Mouse (Mus musculus): Measurements from ENCODE around the gene Hist1h4f. TPM values are rescaled to one million over a fixed set of nuclear protein-coding genes. Genes with fewer than 3 reads are reported as not detected.

Gene Hist1h4f
- total and polyA plus RNA-seq, 3 experiments: 14.4 to 3,786 TPM; not detected in 1

- no peak overlapping the region for H3K27ac ChIP-seq (ENCODE audit: control insufficient read depth, low read depth, low read length)
- H3K79me2 ChIP-seq (ENCODE audit: control insufficient read depth, insufficient read depth, low read length, poor library complexity): no peaks in the 10 kb centered on the region
- DNase-seq (ENCODE audit: low read depth, low spot score): peak; percentile 61
- H3K4me1 ChIP-seq (ENCODE audit: control insufficient read depth in 1 of 2, insufficient read depth in 2 of 2, low read length in 2 of 2): peaks cover 0 to 13% of the 10 kb centered on the region in 2 experiments; a peak in 1 of 4 replicates
- H3K9ac ChIP-seq (ENCODE audit: control insufficient read depth, low read depth, low read length, poor library complexity, severe bottlenecking): peak overlapping the region; percentile 53
- H3K36me3 ChIP-seq (ENCODE audit: control insufficient read depth in 1 of 2, insufficient read depth in 2 of 2, low read length in 2 of 2): peaks cover 0 to 18% of the 10 kb centered on the region in 2 experiments; a peak in 2 of 4 replicates
- no peak for TF ChIP-seq POLR2AphosphoS2 (IDR thresholded peaks at IDR 0.05; ENCODE audit: low read length)
- TF ChIP-seq ETS1 (IDR thresholded peaks at IDR 0.05; ENCODE audit: low read depth, low read length): no peak
- TF ChIP-seq ZMIZ1 (IDR thresholded peaks at IDR 0.05; ENCODE audit: low read depth, low read length): no peak
- TF ChIP-seq TBP (IDR thresholded peaks at IDR 0.05; ENCODE audit: low read depth, low read length): peak; percentile 2; the same call in 1 of the 2 replicates
- H3K27me3 ChIP-seq (ENCODE audit: control insufficient read depth in 1 of 2, insufficient read depth in 2 of 2, low read length in 2 of 2): no peaks in the 10 kb centered on the region
- peak overlapping the region; percentile 62 to 66 for H3K4me3 ChIP-seq (ENCODE audit: control insufficient read depth in 1 of 2, insufficient read depth in 1 of 2, low read depth in 2 of 2, low read length in 2 of 2)
- no peaks in the 10 kb centered on the region for H3K9me3 ChIP-seq (replicated peaks; ENCODE audit: insufficient read depth, low read length)
Measured at GRCm38 (mm10) chr13:23501511-23501910, 49.9 kb downstream of the Hist1h4f start.

Other genes starting within 250 kb of the Hist1h4f start
Only the 30 nearest of the 34 such genes appear.
- 7.0 and 8.4 TPM in 2 replicates for gene Zfp322a, start 182.4 kb downstream of the Hist1h4f start, total RNA-seq (2012; rRNA removed)
- gene Zfp322a, start 182.4 kb downstream of the Hist1h4f start, polyA plus RNA-seq (2012; ENCODE audit: insufficient read depth in 1 of 2, insufficient read length in 2 of 2, low read depth in 1 of 2, low replicate concordance in 2 of 2, missing spikeins in 1 of 2): 1 to 10 TPM in 1 of 2 experiments, not detected in 1; 5.7 TPM
- 12.5 and 16.2 TPM in 2 replicates for gene Abt1, start 127.8 kb downstream of the Hist1h4f start, total RNA-seq (2012; rRNA removed)
- gene Abt1, start 127.8 kb downstream of the Hist1h4f start, polyA plus RNA-seq (2012; ENCODE audit: insufficient read depth in 1 of 2, insufficient read length in 2 of 2, low read depth in 1 of 2, low replicate concordance in 2 of 2, missing spikeins in 1 of 2): 10 to 100 TPM in 1 of 2 experiments, not detected in 1; 14.2 TPM
- 0.07 TPM in 1 of 2 replicates, not detected in the other for gene Btn1a1, start 85.7 kb downstream of the Hist1h4f start, total RNA-seq (2012; rRNA removed)
- under 1 TPM in 1 of 2 experiments, not detected in 1; 0.25 TPM for gene Btn1a1, start 85.7 kb downstream of the Hist1h4f start, polyA plus RNA-seq (2012; ENCODE audit: insufficient read depth in 1 of 2, insufficient read length in 2 of 2, low read depth in 1 of 2, low replicate concordance in 2 of 2, missing spikeins in 1 of 2)
- gene Btn2a2, start 62.8 kb downstream of the Hist1h4f start, total RNA-seq (2012; rRNA removed): not detected in 2 replicates
- gene Btn2a2, start 62.8 kb downstream of the Hist1h4f start, polyA plus RNA-seq (2012; ENCODE audit: insufficient read depth in 1 of 2, insufficient read length in 2 of 2, low read depth in 1 of 2, low replicate concordance in 2 of 2, missing spikeins in 1 of 2): not detected
- 5,750 and 5,753 TPM in 2 replicates for gene Hist1h4h, start 20.6 kb downstream of the Hist1h4f start, total RNA-seq (2012; rRNA removed)
- 1 to 10 TPM in 1 of 2 experiments, not detected in 1; 9.9 TPM for gene Hist1h4h, start 20.6 kb downstream of the Hist1h4f start, polyA plus RNA-seq (2012; ENCODE audit: insufficient read depth in 1 of 2, insufficient read length in 2 of 2, low read depth in 1 of 2, low replicate concordance in 2 of 2, missing spikeins in 1 of 2)
- gene Hist1h2af, start 17.7 kb downstream of the Hist1h4f start, total RNA-seq (2012; rRNA removed): 939 and 1,000 TPM in 2 replicates
- 10 to 100 TPM in 1 of 2 experiments, not detected in 1; 64.3 TPM for gene Hist1h2af, start 17.7 kb downstream of the Hist1h4f start, polyA plus RNA-seq (2012; ENCODE audit: insufficient read depth in 1 of 2, insufficient read length in 2 of 2, low read depth in 1 of 2, low replicate concordance in 2 of 2, missing spikeins in 1 of 2)
- 441 and 728 TPM in 2 replicates for gene Hist1h3g, start 16.2 kb downstream of the Hist1h4f start, total RNA-seq (2012; rRNA removed)
- gene Hist1h3g, start 16.2 kb downstream of the Hist1h4f start, polyA plus RNA-seq (2012; ENCODE audit: insufficient read depth in 1 of 2, insufficient read length in 2 of 2, low read depth in 1 of 2, low replicate concordance in 2 of 2, missing spikeins in 1 of 2): 1 to 10 TPM in 1 of 2 experiments, not detected in 1; 5.2 TPM
- gene Hist1h2bh, start 8.3 kb downstream of the Hist1h4f start, total RNA-seq (2012; rRNA removed): 275 and 350 TPM in 2 replicates
- under 1 TPM in 1 of 2 experiments, not detected in 1; 0.70 TPM for gene Hist1h2bh, start 8.3 kb downstream of the Hist1h4f start, polyA plus RNA-seq (2012; ENCODE audit: insufficient read depth in 1 of 2, insufficient read length in 2 of 2, low read depth in 1 of 2, low replicate concordance in 2 of 2, missing spikeins in 1 of 2)
- 541 and 709 TPM in 2 replicates for gene Hist1h3f, start 7.6 kb downstream of the Hist1h4f start, total RNA-seq (2012; rRNA removed)
- 1 to 10 TPM in 1 of 2 experiments, not detected in 1; 1.2 TPM for gene Hist1h3f, start 7.6 kb downstream of the Hist1h4f start, polyA plus RNA-seq (2012; ENCODE audit: insufficient read depth in 1 of 2, insufficient read length in 2 of 2, low read depth in 1 of 2, low replicate concordance in 2 of 2, missing spikeins in 1 of 2)
- 115 and 134 TPM in 2 replicates for gene Hist1h1d, start 1.6 kb upstream of the Hist1h4f start, total RNA-seq (2012; rRNA removed)
- under 1 TPM in 1 of 2 experiments, not detected in 1; 0.24 TPM for gene Hist1h1d, start 1.6 kb upstream of the Hist1h4f start, polyA plus RNA-seq (2012; ENCODE audit: insufficient read depth in 1 of 2, insufficient read length in 2 of 2, low read depth in 1 of 2, low replicate concordance in 2 of 2, missing spikeins in 1 of 2)
- gene Hist1h3e, start 10.7 kb upstream of the Hist1h4f start, total RNA-seq (2012; rRNA removed): 1,049 and 1,400 TPM in 2 replicates
- gene Hist1h3e, start 10.7 kb upstream of the Hist1h4f start, polyA plus RNA-seq (2012; ENCODE audit: insufficient read depth in 1 of 2, insufficient read length in 2 of 2, low read depth in 1 of 2, low replicate concordance in 2 of 2, missing spikeins in 1 of 2): 1 to 10 TPM in 1 of 2 experiments, not detected in 1; 4.5 TPM
- 560 and 662 TPM in 2 replicates for gene Hist1h2ae, start 19.6 kb upstream of the Hist1h4f start, total RNA-seq (2012; rRNA removed)
- 1 to 10 TPM in 1 of 2 experiments, not detected in 1; 3.3 TPM for gene Hist1h2ae, start 19.6 kb upstream of the Hist1h4f start, polyA plus RNA-seq (2012; ENCODE audit: insufficient read depth in 1 of 2, insufficient read length in 2 of 2, low read depth in 1 of 2, low replicate concordance in 2 of 2, missing spikeins in 1 of 2)
- 2,580 and 3,348 TPM in 2 replicates for gene Hist1h2bg, start 19.7 kb upstream of the Hist1h4f start, total RNA-seq (2012; rRNA removed)
- 10 to 100 TPM in 1 of 2 experiments, not detected in 1; 14.7 TPM for gene Hist1h2bg, start 19.7 kb upstream of the Hist1h4f start, polyA plus RNA-seq (2012; ENCODE audit: insufficient read depth in 1 of 2, insufficient read length in 2 of 2, low read depth in 1 of 2, low replicate concordance in 2 of 2, missing spikeins in 1 of 2)
- gene Hist1h2bf, start 22.5 kb upstream of the Hist1h4f start, total RNA-seq (2012; rRNA removed): 1,093 and 1,255 TPM in 2 replicates
- 1 to 10 TPM in 1 of 2 experiments, not detected in 1; 2.2 TPM for gene Hist1h2bf, start 22.5 kb upstream of the Hist1h4f start, polyA plus RNA-seq (2012; ENCODE audit: insufficient read depth in 1 of 2, insufficient read length in 2 of 2, low read depth in 1 of 2, low replicate concordance in 2 of 2, missing spikeins in 1 of 2)
- 924 and 1,082 TPM in 2 replicates for gene Hist1h2ad, start 22.7 kb upstream of the Hist1h4f start, total RNA-seq (2012; rRNA removed)
- under 1 TPM in 1 of 2 experiments, not detected in 1; 0.14 TPM for gene Hist1h2ad, start 22.7 kb upstream of the Hist1h4f start, polyA plus RNA-seq (2012; ENCODE audit: insufficient read depth in 1 of 2, insufficient read length in 2 of 2, low read depth in 1 of 2, low replicate concordance in 2 of 2, missing spikeins in 1 of 2)
- gene Hist1h3d, start 24.1 kb upstream of the Hist1h4f start, total RNA-seq (2012; rRNA removed): 150 and 212 TPM in 2 replicates
- gene Hist1h3d, start 24.1 kb upstream of the Hist1h4f start, polyA plus RNA-seq (2012; ENCODE audit: insufficient read depth in 1 of 2, insufficient read length in 2 of 2, low read depth in 1 of 2, low replicate concordance in 2 of 2, missing spikeins in 1 of 2): 1 to 10 TPM in 1 of 2 experiments, not detected in 1; 1.4 TPM
- gene Hist1h4d, start 29.9 kb upstream of the Hist1h4f start, total RNA-seq (2012; rRNA removed): 1,889 and 1,922 TPM in 2 replicates
- gene Hist1h4d, start 29.9 kb upstream of the Hist1h4f start, polyA plus RNA-seq (2012; ENCODE audit: insufficient read depth in 1 of 2, insufficient read length in 2 of 2, low read depth in 1 of 2, low replicate concordance in 2 of 2, missing spikeins in 1 of 2): 10 to 100 TPM in 1 of 2 experiments, not detected in 1; 11.7 TPM
- gene Hist1h2be, start 69.5 kb upstream of the Hist1h4f start, total RNA-seq (2012; rRNA removed): 237 and 340 TPM in 2 replicates
- gene Hist1h2be, start 69.5 kb upstream of the Hist1h4f start, polyA plus RNA-seq (2012; ENCODE audit: insufficient read depth in 1 of 2, insufficient read length in 2 of 2, low read depth in 1 of 2, low replicate concordance in 2 of 2, missing spikeins in 1 of 2): under 1 TPM in 1 of 2 experiments, not detected in 1; 0.49 TPM
- gene Hist1h1e, start 70.9 kb upstream of the Hist1h4f start, total RNA-seq (2012; rRNA removed): 268 and 340 TPM in 2 replicates
- 1 to 10 TPM in 1 of 2 experiments, not detected in 1; 1.6 TPM for gene Hist1h1e, start 70.9 kb upstream of the Hist1h4f start, polyA plus RNA-seq (2012; ENCODE audit: insufficient read depth in 1 of 2, insufficient read length in 2 of 2, low read depth in 1 of 2, low replicate concordance in 2 of 2, missing spikeins in 1 of 2)
- gene Hist1h2ac, start 132.3 kb upstream of the Hist1h4f start, total RNA-seq (2012; rRNA removed): 123 and 153 TPM in 2 replicates
- gene Hist1h2ac, start 132.3 kb upstream of the Hist1h4f start, polyA plus RNA-seq (2012; ENCODE audit: insufficient read depth in 1 of 2, insufficient read length in 2 of 2, low read depth in 1 of 2, low replicate concordance in 2 of 2, missing spikeins in 1 of 2): under 1 TPM in 1 of 2 experiments, not detected in 1; 0.15 TPM
- gene Hist1h2bc, start 132.6 kb upstream of the Hist1h4f start, total RNA-seq (2012; rRNA removed): 694 and 982 TPM in 2 replicates
- gene Hist1h2bc, start 132.6 kb upstream of the Hist1h4f start, polyA plus RNA-seq (2012; ENCODE audit: insufficient read depth in 1 of 2, insufficient read length in 2 of 2, low read depth in 1 of 2, low replicate concordance in 2 of 2, missing spikeins in 1 of 2): 1 to 10 TPM in 1 of 2 experiments, not detected in 1; 3.1 TPM
- gene Hist1h1t, start 144.2 kb upstream of the Hist1h4f start, total RNA-seq (2012; rRNA removed): 2.7 and 6.3 TPM in 2 replicates
- gene Hist1h1t, start 144.2 kb upstream of the Hist1h4f start, polyA plus RNA-seq (2012; ENCODE audit: insufficient read depth in 1 of 2, insufficient read length in 2 of 2, low read depth in 1 of 2, low replicate concordance in 2 of 2, missing spikeins in 1 of 2): not detected
- gene Hist1h4c, start 146.8 kb upstream of the Hist1h4f start, total RNA-seq (2012; rRNA removed): 1,967 and 2,008 TPM in 2 replicates
- gene Hist1h4c, start 146.8 kb upstream of the Hist1h4f start, polyA plus RNA-seq (2012; ENCODE audit: insufficient read depth in 1 of 2, insufficient read length in 2 of 2, low read depth in 1 of 2, low replicate concordance in 2 of 2, missing spikeins in 1 of 2): 1 to 10 TPM in 1 of 2 experiments, not detected in 1; 4.1 TPM
- not detected in 2 replicates for gene Hfe, start 159.2 kb upstream of the Hist1h4f start, total RNA-seq (2012; rRNA removed)
- gene Hfe, start 159.2 kb upstream of the Hist1h4f start, polyA plus RNA-seq (2012; ENCODE audit: insufficient read depth in 1 of 2, insufficient read length in 2 of 2, low read depth in 1 of 2, low replicate concordance in 2 of 2, missing spikeins in 1 of 2): not detected
- gene Hist1h1c, start 187.2 kb upstream of the Hist1h4f start, total RNA-seq (2012; rRNA removed): 348 and 479 TPM in 2 replicates
- 1 to 10 TPM in 1 of 2 experiments, not detected in 1; 3.8 TPM for gene Hist1h1c, start 187.2 kb upstream of the Hist1h4f start, polyA plus RNA-seq (2012; ENCODE audit: insufficient read depth in 1 of 2, insufficient read length in 2 of 2, low read depth in 1 of 2, low replicate concordance in 2 of 2, missing spikeins in 1 of 2)
- 1,651 and 2,239 TPM in 2 replicates for gene Hist1h3c, start 194.0 kb upstream of the Hist1h4f start, total RNA-seq (2012; rRNA removed)
- gene Hist1h3c, start 194.0 kb upstream of the Hist1h4f start, polyA plus RNA-seq (2012; ENCODE audit: insufficient read depth in 1 of 2, insufficient read length in 2 of 2, low read depth in 1 of 2, low replicate concordance in 2 of 2, missing spikeins in 1 of 2): 1 to 10 TPM in 1 of 2 experiments, not detected in 1; 1.7 TPM
- gene Hist1h2bb, start 195.1 kb upstream of the Hist1h4f start, total RNA-seq (2012; rRNA removed): 2,278 and 3,150 TPM in 2 replicates
- gene Hist1h2bb, start 195.1 kb upstream of the Hist1h4f start, polyA plus RNA-seq (2012; ENCODE audit: insufficient read depth in 1 of 2, insufficient read length in 2 of 2, low read depth in 1 of 2, low replicate concordance in 2 of 2, missing spikeins in 1 of 2): 1 to 10 TPM in 1 of 2 experiments, not detected in 1; 3.2 TPM
- 2,219 and 2,780 TPM in 2 replicates for gene Hist1h2ab, start 199.5 kb upstream of the Hist1h4f start, total RNA-seq (2012; rRNA removed)
- 1 to 10 TPM in 1 of 2 experiments, not detected in 1; 8.0 TPM for gene Hist1h2ab, start 199.5 kb upstream of the Hist1h4f start, polyA plus RNA-seq (2012; ENCODE audit: insufficient read depth in 1 of 2, insufficient read length in 2 of 2, low read depth in 1 of 2, low replicate concordance in 2 of 2, missing spikeins in 1 of 2)
- 1,725 and 2,102 TPM in 2 replicates for gene Hist1h3b, start 200.6 kb upstream of the Hist1h4f start, total RNA-seq (2012; rRNA removed)
- gene Hist1h3b, start 200.6 kb upstream of the Hist1h4f start, polyA plus RNA-seq (2012; ENCODE audit: insufficient read depth in 1 of 2, insufficient read length in 2 of 2, low read depth in 1 of 2, low replicate concordance in 2 of 2, missing spikeins in 1 of 2): 1 to 10 TPM in 1 of 2 experiments, not detected in 1; 6.6 TPM
- gene Hist1h4b, start 205.4 kb upstream of the Hist1h4f start, total RNA-seq (2012; rRNA removed): 3,071 and 3,339 TPM in 2 replicates
- 10 to 100 TPM in 1 of 2 experiments, not detected in 1; 19.0 TPM for gene Hist1h4b, start 205.4 kb upstream of the Hist1h4f start, polyA plus RNA-seq (2012; ENCODE audit: insufficient read depth in 1 of 2, insufficient read length in 2 of 2, low read depth in 1 of 2, low replicate concordance in 2 of 2, missing spikeins in 1 of 2)

Data from MEL (cell line).